Mouse (Mus musculus): ENCODE measurements around the gene Pde2a. TPM values are rescaled to one million over a fixed set of nuclear protein-coding genes. Genes with fewer than 3 reads are reported as not detected.
A peak's percentile ranks its signal among the peaks of the same experiment; 100 is the strongest.
"Not testable (repeated sequence)": the region's sequence is repeated elsewhere in the genome, so short reads cannot be mapped to it uniquely, and the experiment has no call there.

Pde2a gene
- polyA plus RNA-seq, 1 experiment from 2014 or later, result 4.0 TPM

DNA sequence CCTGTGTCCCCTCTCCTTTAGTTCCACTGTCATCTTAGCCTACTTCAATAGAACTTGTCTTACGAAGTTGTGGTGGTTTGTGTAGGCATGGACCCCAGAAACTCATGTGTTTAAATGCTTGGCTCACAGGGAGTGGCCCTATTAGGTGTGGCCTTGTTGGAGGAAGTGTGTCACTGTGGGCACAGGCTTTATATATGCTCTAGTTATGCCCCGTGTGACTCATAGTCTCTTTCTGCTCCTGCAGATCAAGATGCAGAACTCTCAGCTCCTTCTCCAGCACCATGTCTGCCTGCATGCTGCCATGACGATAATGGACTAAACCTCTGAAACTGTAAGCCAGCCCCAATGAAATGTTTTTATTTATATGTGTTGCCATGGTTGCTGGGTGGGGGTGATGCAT lies 126.2 kb downstream of the Pde2a start:
- no peaks in the 10 kb centered on the region for H3K27me3 ChIP-seq
- no peaks in the 10 kb centered on the region for H3K4me1 ChIP-seq (replicated peaks)
- H3K9ac ChIP-seq, result no peak overlapping the region
- no peak overlapping the region for H3K4me3 ChIP-seq (replicated peaks)
- H3K9me3 ChIP-seq (replicated peaks), result no peaks in the 10 kb centered on the region
- 52% methylated on average over 3 of the region's 3 CpGs for whole genome bisulfite sequencing (ENCODE audit: insufficient replicate concordance)
- H3K36me3 ChIP-seq, result no peaks in the 10 kb centered on the region
- H3K27ac ChIP-seq, result no peak overlapping the region
- H3K4me2 ChIP-seq, result no peak overlapping the region
- ATAC-seq (ENCODE audit: low read depth) (no peak), DNase-seq (no peak)

DNA sequence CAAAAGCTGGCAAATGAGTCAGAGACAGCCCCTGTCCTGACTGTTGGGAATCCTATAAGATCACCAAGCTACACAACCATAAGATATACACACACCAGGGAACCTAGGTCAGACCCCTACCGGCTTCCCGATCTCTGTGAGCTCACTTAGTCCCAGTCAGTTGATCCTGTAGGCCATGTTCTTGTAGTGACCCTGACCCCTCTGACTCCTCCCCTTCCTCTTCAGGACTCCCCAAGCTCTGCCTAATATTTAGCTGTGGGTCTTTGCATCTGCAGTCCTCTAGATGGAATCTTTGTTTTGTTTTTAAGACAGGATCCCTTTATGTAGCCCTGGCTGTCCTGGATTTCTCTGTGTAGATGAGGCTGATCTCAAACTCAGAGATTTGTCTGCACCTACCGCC lies 127.8 kb downstream of the Pde2a start:
- ATAC-seq (ENCODE audit: low read depth), result no peak
- 77% methylated on average over 3 of the region's 3 CpGs for WGBS (ENCODE audit: insufficient replicate concordance)

DNA sequence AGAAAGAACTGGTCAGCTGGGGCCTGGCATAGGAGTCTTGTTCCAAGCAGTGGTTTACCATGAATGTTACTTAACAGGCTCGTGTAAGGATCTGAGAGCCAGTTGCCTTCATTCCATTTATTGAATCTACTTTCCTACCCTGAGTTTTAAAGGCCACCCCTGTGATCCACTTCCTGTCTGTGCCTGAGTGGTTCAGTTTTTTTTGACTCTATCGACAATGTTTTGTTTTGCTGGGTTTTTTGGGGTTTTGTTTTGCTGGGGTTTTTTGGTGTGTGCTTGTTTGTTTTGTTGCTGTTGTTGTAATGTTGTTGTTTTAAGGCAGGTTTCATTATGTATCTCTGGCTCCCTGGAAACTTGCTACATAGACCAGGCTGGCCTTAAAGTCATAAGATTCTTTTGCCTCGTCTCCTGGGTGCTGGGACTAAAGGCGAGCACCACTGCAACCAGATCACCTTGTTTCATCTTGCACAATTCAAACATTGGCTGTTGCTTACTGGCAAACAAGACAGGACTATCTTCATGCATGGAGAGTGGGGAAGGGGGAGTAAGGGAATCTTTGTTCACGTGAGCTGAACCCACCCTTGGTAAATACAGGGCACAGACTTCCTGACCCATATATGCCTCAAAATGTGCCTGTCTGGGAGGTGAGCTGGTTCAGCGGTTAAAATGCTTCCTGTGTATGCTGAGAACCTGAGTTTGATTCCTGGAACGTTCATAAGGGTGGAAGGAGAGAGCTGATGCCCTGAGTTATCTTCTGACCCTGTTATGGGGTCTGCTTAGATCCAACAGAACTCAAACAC lies 129.4 kb downstream of the Pde2a start:
- no peak for ATAC-seq (ENCODE audit: low read depth)
- WGBS (ENCODE audit: insufficient replicate concordance), result 38% methylated on average over 7 of the region's 7 CpGs
- no peak overlapping the region for H3K4me2 ChIP-seq
- no peaks in the 10 kb centered on the region for H3K9me3 ChIP-seq (replicated peaks)
- H3K9ac ChIP-seq, result no peak overlapping the region
- H3K4me1 ChIP-seq (replicated peaks), result no peaks in the 10 kb centered on the region
- no peaks in the 10 kb centered on the region for H3K36me3 ChIP-seq
- no peak overlapping the region for H3K27ac ChIP-seq
- DNase-seq, result no peak
- no peak overlapping the region for H3K4me3 ChIP-seq (replicated peaks)
- H3K27me3 ChIP-seq, result no peaks in the 10 kb centered on the region

More for the DNA sequence above, 127.8 kb downstream of the Pde2a start:
- H3K27ac ChIP-seq, result no peak overlapping the region
- no peaks in the 10 kb centered on the region for H3K9me3 ChIP-seq (replicated peaks)
- no peaks in the 10 kb centered on the region for H3K4me1 ChIP-seq (replicated peaks)
- H3K27me3 ChIP-seq, result no peaks in the 10 kb centered on the region
- H3K4me3 ChIP-seq (replicated peaks), result no peak overlapping the region
- no peaks in the 10 kb centered on the region for H3K36me3 ChIP-seq
- DNase-seq, result no peak
- no peak overlapping the region for H3K4me2 ChIP-seq
- H3K9ac ChIP-seq, result no peak overlapping the region

DNA sequence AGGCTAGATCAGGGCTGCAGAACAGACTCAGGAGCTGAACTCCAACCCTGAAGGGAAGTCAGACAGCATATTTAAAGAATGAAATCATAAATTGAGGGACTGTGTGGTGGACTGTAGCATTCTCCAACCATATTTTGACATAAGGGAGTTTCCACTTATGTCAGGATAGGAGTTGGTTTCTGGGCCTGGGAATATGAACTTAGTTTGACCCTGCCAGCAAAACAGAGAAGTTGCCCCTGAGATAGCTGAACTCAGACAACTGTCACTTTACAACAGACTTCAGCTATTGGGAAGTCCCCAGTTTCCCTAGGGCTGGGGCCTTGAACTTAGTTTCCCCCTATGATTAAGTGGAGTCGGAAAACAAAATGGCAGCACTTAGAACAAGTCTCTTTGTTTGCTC lies 130.0 kb downstream of the Pde2a start:
- no peak for DNase-seq

DNA sequence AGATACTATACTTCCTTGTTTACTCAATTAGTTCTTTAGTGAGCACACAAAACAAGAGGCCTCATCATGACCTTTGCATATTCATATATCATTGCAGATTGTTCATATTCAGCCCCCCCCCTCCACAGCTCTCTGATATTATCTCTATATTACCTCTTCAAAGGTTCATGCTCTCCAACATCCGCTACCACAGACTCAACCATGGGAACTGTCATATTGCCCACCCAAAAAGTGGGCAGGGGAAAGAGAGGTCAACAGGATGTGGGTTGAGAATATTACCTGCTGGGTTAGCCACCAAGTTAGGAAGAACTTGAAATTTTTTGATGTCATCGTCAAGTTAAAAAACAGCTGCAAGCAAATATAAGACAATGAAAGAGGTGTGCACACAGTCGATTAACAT lies 134.0 kb downstream of the Pde2a start:
- DNase-seq; H3K4me2 ChIP-seq; H3K27me3 ChIP-seq; H3K36me3 ChIP-seq; H3K27ac ChIP-seq; ATAC-seq (ENCODE audit: low read depth); H3K4me3 ChIP-seq (replicated peaks); H3K9ac ChIP-seq; H3K4me1 ChIP-seq (replicated peaks); H3K9me3 ChIP-seq (replicated peaks): not testable (repeated sequence)
- WGBS (ENCODE audit: insufficient replicate concordance), result 66% methylated on average over 3 of the region's 3 CpGs

More for the DNA sequence above, 130.0 kb downstream of the Pde2a start:
- H3K27me3 ChIP-seq, result no peaks in the 10 kb centered on the region
- H3K4me2 ChIP-seq, result no peak overlapping the region
- no peak overlapping the region for H3K27ac ChIP-seq
- H3K36me3 ChIP-seq, result no peaks in the 10 kb centered on the region
- H3K4me3 ChIP-seq (replicated peaks), result no peak overlapping the region
- H3K9me3 ChIP-seq (replicated peaks), result no peaks in the 10 kb centered on the region
- 60% methylated on average over 1 of the region's 1 CpGs for WGBS (ENCODE audit: insufficient replicate concordance)
- H3K9ac ChIP-seq, result no peak overlapping the region
- no peak for ATAC-seq (ENCODE audit: low read depth)
- no peaks in the 10 kb centered on the region for H3K4me1 ChIP-seq (replicated peaks)

DNA sequence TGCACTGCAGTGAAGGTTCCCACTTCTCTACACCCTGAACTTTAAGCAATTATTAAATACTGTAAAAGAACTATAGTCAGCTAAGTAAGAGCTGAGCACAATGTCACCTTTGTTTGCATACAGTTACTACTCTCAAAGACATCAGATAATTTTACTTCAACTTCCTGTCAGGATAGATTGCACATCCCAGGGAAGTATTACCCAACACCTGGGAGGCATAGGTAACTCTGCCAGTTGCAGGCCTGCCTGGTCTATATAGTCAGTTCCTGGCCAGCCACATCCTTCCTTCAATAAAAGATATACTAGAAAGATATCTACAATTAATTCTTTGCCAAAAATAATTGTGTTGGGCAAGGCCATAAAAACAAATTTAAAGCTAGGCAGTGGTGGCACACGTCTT lies 135.9 kb downstream of the Pde2a start:
- H3K27me3 ChIP-seq, result no peaks in the 10 kb centered on the region
- ATAC-seq (ENCODE audit: low read depth), result no peak
- 44% methylated on average over 1 of the region's 1 CpGs for WGBS (ENCODE audit: insufficient replicate concordance)

DNA sequence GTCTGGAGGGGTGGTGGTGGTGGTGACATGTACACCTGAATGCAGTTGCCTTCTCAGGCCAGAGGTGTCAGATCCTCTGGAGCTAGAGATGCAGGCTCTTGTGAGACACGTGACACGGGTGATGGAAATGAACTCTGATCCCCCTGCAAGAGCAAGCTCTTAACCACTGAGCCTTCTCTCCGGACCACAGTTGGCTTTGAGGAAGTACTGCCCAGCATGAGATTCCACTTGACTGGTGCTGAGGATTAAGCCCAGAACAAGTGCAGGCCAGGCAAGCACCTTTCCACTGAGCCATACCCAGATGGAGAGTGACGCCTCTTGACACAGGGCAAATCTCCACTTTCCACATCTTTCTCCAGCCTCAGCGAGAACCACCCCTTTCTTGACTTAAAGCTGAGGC lies 137.9 kb downstream of the Pde2a start:
- not testable (repeated sequence) for H3K36me3 ChIP-seq; H3K27ac ChIP-seq; H3K9me3 ChIP-seq (replicated peaks); H3K4me3 ChIP-seq (replicated peaks); H3K9ac ChIP-seq; DNase-seq; H3K4me2 ChIP-seq; H3K27me3 ChIP-seq; ATAC-seq (ENCODE audit: low read depth); H3K4me1 ChIP-seq (replicated peaks)
- WGBS (ENCODE audit: insufficient replicate concordance), result 44% methylated on average over 5 of the region's 5 CpGs

More for the DNA sequence above, 135.9 kb downstream of the Pde2a start:
- no peak overlapping the region for H3K4me2 ChIP-seq
- no peaks in the 10 kb centered on the region for H3K9me3 ChIP-seq (replicated peaks)
- no peaks in the 10 kb centered on the region for H3K36me3 ChIP-seq
- no peak overlapping the region for H3K27ac ChIP-seq
- no peak for DNase-seq
- no peak overlapping the region for H3K9ac ChIP-seq
- no peak overlapping the region for H3K4me3 ChIP-seq (replicated peaks)
- H3K4me1 ChIP-seq (replicated peaks), result no peaks in the 10 kb centered on the region

MicroRNA genes within 50 kb of the gene (microRNA counts, 519-probe panel; counts per million panel counts)
- 114 counts per million for microRNA mmu-miR-139-3p
- microRNA mmu-miR-139-5p, result 114 counts per million

Small RNA genes within 50 kb of the gene (microRNA-seq; reads per million reads assigned to microRNA genes)
- 4,921 reads per million, percentile 89 among the genes with 10 or more reads in this experiment for gene Mir139

Other genes starting within 250 kb of the Pde2a start
- gene Atg16l2, start 119.4 kb upstream of the Pde2a start, polyA plus RNA-seq (2015; fragmentation: Nextera tagmentation; extraction: Ambion mirVana), result 4.2 and 4.9 TPM in 2 replicates
- 78.5 and 81.3 TPM in 2 replicates for gene Stard10, start 104.6 kb upstream of the Pde2a start, polyA plus RNA-seq (2015; fragmentation: Nextera tagmentation; extraction: Ambion mirVana)
- 13.1 and 14.8 TPM in 2 replicates for gene Arap1, start 73.6 kb upstream of the Pde2a start, polyA plus RNA-seq (2015; fragmentation: Nextera tagmentation; extraction: Ambion mirVana)
- 0.31 and 3.1 TPM in 2 replicates for gene Gm45837, start 10.8 kb upstream of the Pde2a start, polyA plus RNA-seq (2015; fragmentation: Nextera tagmentation; extraction: Ambion mirVana)
- gene Art2b, start 163.9 kb downstream of the Pde2a start, polyA plus RNA-seq (2015; fragmentation: Nextera tagmentation; extraction: Ambion mirVana), result 0.07 TPM in 1 of 2 replicates, not detected in the other
- 30.3 and 31.9 TPM in 2 replicates for gene Clpb, start 241.9 kb downstream of the Pde2a start, polyA plus RNA-seq (2015; fragmentation: Nextera tagmentation; extraction: Ambion mirVana)